Mouse (Mus musculus) cortical plate, adult 2 months (tissue): ENCODE results near the gene Cyp8b1.

Source experiments
- CTCF ChIP-seq: fragments of 200-500 bp; IDR thresholded peaks from 2 replicates; pipeline ENCODE4 v1.5.1; 2011; ENCODE audit warnings: mild to moderate bottlenecking, control low read depth, low read length; ENCODE audit not compliant: insufficient read depth; ENCODE audit errors: extremely low read depth
- POLR2A ChIP-seq: fragments of 200-500 bp; IDR thresholded peaks from 2 replicates; pipeline ENCODE4 v1.6.1; 2011; ENCODE audit warnings: mild to moderate bottlenecking, low read length, control low read depth; ENCODE audit not compliant: insufficient read depth; ENCODE audit errors: extremely low read depth

- no peak for TF ChIP-seq POLR2A
- no peak for TF ChIP-seq CTCF
Observed at GRCm38 (mm10) chr9:121948431-121948830, 32.3 kb upstream of the Cyp8b1 start.
